ENCODE assay signal across 8 mouse cellular contexts in the genomic region with DNA sequence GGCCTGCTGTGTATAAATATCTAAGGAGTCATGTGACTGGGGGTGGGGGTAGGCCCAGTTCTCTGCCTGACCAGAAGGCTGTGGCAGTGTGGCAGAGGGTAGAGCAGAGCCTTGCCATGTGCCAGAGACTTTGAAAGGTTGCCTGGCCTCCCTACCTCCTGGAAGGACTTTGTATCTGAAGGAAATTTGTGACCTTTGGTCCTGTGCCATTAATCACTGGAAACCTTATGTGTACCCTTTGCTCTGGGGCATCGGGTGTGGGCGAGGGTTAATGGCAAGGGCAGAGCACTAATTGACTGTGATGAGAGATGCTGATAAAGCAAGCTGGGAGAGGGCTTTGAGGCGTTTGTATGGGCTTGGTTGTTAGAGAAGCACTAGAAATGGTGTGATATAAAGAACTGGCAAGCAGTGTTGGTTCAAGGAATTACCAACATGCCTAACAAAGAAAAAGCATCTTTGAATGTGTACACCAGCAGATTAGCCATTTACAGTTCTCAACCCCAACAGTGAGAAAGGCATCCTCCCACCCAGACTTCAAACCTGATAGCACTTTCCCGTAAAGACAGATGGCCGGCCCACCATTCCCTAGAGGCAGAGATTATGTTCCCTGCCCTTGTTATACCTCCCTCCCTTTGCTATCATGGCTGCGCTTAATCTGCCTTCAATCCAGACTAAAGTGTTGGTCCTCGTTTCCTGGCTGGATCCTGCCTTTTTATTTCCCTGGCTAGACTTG.
DNase-seq lines count a peak whose midpoint lies in the region; ATAC-seq lines count a peak whose summit lies in the region.
"Had no signal": no experiment of that assay in that cellular context is flagged by ENCODE, and none has a peak within 500 bp of the region (broad histone marks: within the 10 kb centered on the region; RNA-seq: fewer than 3 reads in every experiment).

No protein-coding gene starts in this region.

- ATAC-seq in midbrain, embryonic 16.5 days = no peak; the same call in 1 of the 2 replicates

- no peaks in the 10 kb centered on the region for H3K36me3 ChIP-seq in midbrain, embryonic 16.5 days (ENCODE audit: control insufficient read depth, insufficient read depth, low read length)

- WGBS in midbrain, embryonic 16.5 days = 33% methylated on average over 7 of the region's 7 CpGs

- intact Hi-C loops in gastrocnemius, postnatal 14 days (cut with DNase I; ENCODE audit: low total_unique reads) = no loop called here

- H3K9me3 ChIP-seq in midbrain, embryonic 16.5 days (replicated peaks; ENCODE audit: control insufficient read depth, low read length, poor library complexity, severe bottlenecking) = no peaks in the 10 kb centered on the region

- peaks cover 21% of the 10 kb centered on the region for H3K4me1 ChIP-seq in midbrain, embryonic 16.5 days (ENCODE audit: control insufficient read depth, insufficient read depth, low read length)

- peak overlapping the region; percentile 6; the same call in 1 of the 2 replicates for H3K4me3 ChIP-seq in midbrain, embryonic 16.5 days (ENCODE audit: low read depth, low read length)

- peak overlapping the region; percentile 15 for H3K27ac ChIP-seq in midbrain, embryonic 16.5 days (ENCODE audit: low read length)

- H3K9ac ChIP-seq in midbrain, embryonic 16.5 days (ENCODE audit: low read depth, low read length) = 0 out of 2 replicates have a peak overlapping the region, but pooled peaks have one; percentile 17

- H3K4me2 ChIP-seq in midbrain, embryonic 16.5 days (ENCODE audit: low read length) = peak overlapping the region; percentile 24

- peak; percentile 55 for DNase-seq in brain, adult 2 months (ENCODE audit: low read depth, low spot score)
- peak; percentile 68 for DNase-seq in embryo, embryonic 9.5 days (ENCODE audit: extremely low spot score)
- peak; percentile 79 to 89 for DNase-seq in kidney, adult 8-10 months
- DNase-seq in frontal cortex, postnatal 25 days (ENCODE audit: low spot score in 2 of 2) = no peak
- DNase-seq in left cerebral cortex, adult 18-20 months (ENCODE audit: low spot score in 2 of 2) = no peak
- no peak for DNase-seq in gastrocnemius, postnatal 14 days
- DNase-seq: gastrocnemius, postnatal 25 days had no signal

- no peaks in the 10 kb centered on the region for H3K27me3 ChIP-seq in midbrain, embryonic 16.5 days (ENCODE audit: control insufficient read depth, insufficient read depth, low read depth, low read length)

Comparison
In these comparisons a context has a peak if more than half of its experiments do, and no peak if none do; other contexts are left out.
1. DNase-seq: peak in brain, adult 2 months (single experiment), embryo, embryonic 9.5 days (single experiment) and kidney, adult 8-10 months (2 of 2); none in frontal cortex, postnatal 25 days (0 of 2), left cerebral cortex, adult 18-20 months (0 of 2) and gastrocnemius, postnatal 14 days (single experiment).